Mouse (Mus musculus) natural killer cell, adult 2 months (primary cell): ENCODE results near the gene Grin2b.

Source experiments
- DNase-seq, 2 experiments: peaks; one replicate each; pipeline ENCODE4 v3.0.0; 2022; ENCODE audit warnings: low spot score in 2 of 2

Gene Grin2b

DNA sequence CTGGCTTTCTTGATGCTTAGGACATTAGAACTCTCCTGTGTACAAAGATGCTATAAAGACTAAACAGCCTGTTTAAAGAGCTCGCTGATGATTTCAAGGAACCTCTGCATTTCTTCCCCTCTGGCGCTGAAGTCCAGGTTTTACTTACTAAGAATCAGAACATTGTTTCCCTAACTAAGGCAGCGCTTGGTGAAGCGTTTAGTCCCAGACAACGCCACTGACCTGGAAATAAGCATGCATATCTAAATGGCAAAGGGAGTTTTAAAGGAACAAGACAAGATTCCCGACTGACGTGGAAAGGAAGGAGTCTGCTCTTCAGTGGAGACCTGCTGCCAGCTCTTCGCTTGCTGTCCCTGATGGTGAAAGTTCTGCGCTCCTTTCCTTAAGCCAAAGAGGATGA lies 367.9 kb downstream of the Grin2b start:
- DNase-seq, result no peak

DNA sequence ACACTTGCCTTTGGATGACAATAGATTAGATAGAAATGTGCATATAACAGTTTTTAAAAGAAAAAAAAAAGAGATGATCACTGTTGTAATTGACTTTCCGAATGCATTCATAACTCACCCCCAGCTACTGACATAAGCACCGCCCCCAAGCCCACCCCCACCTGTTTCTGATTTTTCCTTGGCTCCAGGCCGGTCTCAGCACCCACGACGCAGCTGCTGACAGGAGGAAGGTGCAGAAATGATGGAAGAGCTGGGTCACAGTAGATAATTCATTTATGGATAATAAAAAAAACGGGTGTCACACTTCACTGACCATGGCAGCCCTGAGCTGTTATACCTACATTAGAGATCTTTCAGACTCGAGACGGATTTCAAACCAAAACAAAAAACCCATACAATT lies 373.4 kb downstream of the Grin2b start:
- DNase-seq, result no peak

DNA sequence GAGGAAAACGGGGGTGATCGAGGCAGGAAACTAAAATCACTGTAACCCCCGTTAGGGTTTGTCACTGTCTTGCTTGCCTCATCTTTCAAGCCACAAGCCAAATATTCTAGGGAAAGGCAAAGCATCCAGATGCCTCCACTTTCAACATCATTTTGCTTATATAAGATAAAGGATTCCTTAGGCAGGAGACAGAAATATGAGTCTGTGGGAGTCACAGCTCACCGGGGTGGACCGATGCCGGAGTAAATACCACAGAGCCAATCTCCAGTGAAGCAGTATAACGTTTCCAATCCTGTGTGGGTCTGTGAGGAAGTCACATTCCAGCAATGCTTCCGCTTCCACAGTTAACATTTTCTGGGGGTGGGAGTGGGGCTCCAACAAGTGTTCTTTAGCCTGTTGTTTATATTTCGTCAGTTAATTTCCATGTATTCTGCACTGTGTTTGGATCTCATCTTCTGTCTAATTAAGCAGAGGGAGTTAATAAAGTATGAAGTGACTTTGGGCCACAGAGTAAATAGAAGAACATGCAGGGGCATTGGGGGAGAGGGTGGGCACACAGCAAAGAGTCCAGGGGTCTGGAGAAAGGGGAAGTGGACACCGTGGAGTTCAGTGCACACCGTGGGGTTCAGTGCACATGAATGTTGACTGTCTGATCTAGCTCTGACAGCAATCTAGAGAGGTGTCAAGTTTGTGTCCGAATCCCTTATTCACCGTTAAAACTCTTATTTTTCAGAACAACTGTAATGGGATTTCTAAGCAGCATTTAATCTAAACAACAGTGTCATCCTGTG lies 374.9 kb downstream of the Grin2b start:
- no peak for DNase-seq

DNA sequence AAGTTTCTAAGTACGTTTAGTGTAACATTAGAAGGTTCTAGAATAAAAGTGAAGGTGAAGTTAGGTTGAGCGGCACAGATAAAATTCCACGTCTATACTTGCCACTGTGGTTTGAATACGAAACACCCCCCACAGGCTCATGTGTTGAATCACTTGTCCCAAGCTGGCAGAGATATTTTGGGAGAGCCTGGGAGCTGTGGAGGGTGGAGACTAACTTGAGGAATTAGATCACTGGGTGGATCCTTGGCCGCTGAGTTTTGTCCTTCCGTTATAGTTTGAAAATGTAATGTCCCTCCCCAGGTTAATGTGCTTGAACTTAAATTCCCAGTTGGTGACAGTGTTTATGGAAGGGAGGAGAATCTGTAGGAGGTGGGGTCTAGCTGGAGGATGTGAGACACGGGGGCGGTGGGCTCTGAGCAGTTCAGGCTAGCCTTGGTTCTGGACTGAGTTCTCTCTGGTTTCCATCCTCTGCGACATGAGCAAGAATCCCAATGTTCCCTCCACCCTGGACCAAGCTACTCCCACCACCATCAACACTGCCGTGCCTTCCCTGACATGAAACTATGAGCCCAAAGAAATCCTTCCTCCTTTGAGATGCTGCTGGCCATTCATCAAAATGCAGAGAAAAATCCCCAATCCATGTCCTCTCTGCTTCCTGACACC lies 375.8 kb downstream of the Grin2b start:
- no peak for DNase-seq

DNA sequence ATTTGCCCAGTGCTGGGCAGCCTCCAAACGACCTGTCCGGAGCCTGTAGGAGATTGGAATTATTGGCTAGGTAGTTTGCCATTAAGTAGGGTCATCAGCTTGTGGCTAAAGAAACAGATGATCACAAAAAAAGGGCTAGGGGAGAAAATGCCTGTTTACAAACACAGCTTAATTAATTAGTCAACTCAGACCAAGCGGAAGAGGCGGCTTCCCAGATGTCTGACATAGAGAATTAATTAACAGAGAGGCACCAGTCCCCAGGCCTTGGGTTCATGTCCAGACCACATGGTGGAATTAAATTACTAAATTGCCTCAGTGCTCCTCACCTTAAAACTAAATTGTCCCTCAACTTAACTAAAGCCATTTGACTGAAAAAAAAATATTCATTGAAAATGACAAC lies 376.4 kb downstream of the Grin2b start:
- DNase-seq, result no peak

DNA sequence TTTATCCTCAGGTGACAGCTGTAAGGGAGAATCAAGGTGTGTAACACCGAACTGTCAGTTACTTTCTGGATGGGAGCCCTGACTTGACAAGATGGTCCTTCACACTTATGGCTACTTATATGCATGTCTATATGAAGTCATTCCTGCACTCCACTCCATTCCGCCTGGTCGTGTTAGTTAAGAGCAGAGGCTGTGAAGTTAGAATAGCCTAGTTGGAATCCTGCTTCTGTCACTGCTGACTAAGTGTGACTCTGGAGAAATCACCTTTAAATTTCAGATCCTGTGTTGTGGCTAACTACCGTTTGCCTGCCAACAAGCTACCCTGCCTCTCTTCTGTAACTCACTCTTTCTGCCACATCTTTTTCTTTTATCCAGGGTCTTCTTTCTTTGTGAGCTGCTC lies 381.9 kb downstream of the Grin2b start:
- no peak for DNase-seq

DNA sequence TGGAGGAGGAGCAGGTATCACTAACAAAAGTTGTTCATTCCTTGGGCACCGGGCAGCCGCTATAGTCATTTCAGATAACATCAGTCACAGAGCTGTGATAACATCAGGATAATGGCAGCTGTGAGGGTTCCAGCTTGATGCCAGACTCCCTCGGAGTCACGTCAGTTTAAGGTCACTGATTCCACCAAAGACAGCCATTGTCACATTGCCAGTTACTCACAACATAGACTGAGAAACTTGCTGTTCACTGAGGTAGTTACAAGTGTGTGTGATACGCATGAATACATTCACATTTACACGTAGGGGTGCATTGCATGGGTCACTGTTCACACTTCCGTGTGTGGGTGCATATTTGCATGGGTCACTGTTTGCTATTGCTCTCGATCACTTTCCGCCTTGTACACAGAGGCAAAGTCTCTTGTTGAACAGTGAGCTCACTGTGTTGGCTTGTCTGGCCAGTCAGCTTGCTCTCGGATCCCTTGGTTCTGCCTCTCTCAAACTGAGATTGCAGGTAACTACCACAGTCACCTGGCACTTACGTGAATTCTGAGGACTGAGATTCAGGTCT lies 383.6 kb downstream of the Grin2b start:
- DNase-seq, result no peak

DNA sequence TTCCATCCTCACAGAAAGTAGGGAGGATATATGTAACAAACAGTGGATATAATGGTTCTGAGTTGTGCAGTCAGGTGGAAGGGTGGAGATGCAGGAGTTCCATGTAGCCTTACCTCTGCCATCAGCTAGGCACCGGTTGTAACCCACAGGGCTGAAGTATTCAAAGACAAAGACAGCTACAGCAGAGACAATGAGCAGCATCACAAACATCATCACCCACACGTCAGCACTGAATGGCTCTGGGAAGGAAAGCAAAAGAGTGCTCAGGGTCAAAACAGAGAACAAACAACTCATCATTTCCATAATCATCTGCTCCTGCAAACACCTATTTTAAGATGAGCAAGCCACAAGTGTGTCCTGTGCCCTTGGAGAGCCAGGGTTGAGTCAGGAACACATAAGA lies 398.6 kb downstream of the Grin2b start:
- DNase-seq, result no peak

DNA sequence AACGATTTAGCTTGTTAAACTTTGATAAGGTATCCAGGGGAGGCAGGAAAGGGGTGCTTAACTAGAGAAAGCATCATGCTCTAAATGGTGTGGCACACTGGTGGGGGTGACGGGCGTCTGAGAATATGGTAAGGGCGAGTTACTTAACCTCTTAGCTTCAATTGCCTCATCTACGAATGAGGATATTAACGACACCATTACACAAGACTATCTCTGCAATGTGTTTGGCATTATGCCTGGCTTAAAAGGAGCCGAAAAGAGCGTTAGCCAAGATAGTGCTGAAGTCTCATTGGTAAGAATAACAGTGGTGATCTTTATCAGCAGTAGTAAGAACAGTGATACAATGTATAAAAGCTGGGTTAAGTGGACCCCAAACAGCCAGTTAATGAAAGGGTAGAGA lies 405.7 kb downstream of the Grin2b start:
- DNase-seq, result no peak

DNA sequence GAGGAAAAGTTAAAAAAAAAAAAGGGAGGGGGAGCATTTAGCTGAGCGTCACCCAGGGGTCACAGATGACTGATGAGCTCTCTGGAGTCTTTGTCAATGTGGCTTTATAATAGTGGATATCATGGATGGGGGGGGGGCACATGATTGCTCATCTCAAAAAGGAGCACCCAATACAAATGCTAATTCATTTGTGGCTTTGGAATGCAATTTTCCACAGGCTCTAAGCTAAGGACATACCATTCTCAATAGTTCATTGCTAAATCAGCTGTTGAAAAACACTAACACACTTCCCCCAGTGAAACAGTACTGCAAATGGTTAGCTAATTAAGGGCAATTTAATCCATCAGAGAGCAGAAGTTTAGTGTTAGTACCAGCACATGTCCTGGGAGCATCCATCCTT lies 414.6 kb downstream of the Grin2b start:
- DNase-seq, result no peak

DNA sequence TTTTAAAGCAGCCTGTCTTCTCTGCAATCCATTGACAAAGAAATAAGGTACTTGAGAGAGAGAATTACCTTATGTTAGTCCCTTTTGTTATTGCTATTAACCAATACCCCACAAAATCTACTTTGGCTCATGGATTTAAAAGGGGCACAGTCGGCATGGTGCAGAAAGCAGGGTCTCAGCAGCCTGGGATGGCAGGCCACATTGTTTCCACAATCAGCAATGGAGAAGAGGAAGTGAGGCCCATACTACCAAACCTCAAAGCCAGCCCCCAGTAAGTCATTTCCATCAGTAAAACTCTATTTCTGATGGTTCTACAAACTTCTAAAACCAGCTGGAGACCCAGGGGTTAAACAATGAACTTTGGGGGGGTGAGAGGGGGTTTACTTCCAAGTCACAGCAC lies 417.2 kb downstream of the Grin2b start:
- DNase-seq, result no peak

DNA sequence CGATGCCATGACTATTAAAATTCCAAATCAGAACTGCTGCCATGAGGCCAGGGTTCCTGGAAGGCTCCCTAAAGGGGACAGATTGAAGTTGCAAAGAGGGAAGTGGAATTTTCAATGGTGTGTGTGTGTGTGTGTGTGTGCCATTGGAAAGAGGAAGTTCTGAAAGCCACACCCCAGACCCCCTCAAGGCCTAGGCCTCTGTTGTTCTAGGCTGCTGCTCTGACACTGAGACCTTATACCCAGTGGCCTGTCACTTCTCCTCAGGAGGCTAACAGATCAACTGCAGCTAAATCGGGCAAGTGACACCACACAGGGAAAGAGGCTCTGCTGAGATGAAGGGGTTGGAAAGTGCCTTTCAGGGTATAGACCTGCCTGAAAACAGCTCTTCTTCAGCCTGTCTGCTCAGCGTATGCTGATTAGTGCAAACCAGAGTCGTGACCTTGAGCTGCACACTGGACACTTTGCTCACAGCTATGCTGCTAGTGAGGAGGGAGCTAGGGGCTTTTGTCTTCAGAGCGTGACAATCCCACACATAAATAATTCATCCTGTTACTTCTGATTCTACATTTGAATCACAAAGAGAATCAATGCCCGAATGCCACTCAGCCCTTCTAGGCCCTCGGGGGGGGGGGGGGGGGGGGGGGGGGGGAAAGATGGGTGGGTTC lies 424.8 kb downstream of the Grin2b start:
- no peak for DNase-seq

DNA sequence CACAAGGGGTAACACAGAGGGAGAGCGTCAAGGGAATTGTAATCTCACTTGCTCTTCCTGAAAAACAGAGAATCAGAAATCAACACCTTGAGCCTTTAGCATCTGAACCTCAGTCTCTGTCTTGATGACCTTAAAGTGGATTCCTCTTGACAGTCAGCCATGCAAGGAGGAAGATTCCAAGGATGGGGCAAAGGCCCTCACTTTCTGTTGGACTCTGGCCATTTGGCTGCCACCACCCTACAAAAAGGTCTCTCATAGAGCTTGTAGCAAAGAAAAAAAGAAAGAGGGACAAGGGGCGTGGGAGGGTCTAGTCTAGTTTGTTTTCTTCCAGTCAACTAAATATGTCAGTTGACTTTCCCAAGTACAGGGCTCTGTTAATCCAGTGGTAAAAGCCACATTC lies 427.7 kb downstream of the Grin2b start:
- no peak for DNase-seq

DNA sequence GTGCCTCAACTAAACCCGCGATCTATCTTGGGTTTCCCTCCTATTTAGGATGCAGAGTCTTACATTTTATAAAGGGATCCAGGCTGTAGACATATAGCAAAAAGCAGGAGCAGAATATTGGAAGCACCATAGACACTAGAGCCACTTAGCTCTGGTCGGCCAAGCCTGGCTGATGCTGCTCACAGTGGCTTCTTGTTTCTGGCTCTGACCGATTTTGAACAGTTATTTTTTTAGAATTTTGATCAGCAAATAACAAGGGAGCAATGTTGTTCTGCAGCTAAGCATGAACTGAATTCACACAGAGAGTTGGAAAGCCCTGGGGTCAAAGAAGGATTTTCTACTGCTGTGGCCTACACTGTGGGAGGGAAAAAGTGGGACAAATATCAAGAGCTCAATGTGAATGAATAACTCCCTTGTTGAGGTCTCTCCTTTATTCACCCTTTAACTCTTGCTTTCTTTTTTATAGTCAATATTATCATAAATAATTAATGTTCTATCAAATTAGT lies 439.0 kb downstream of the Grin2b start:
- DNase-seq, result no peak

DNA sequence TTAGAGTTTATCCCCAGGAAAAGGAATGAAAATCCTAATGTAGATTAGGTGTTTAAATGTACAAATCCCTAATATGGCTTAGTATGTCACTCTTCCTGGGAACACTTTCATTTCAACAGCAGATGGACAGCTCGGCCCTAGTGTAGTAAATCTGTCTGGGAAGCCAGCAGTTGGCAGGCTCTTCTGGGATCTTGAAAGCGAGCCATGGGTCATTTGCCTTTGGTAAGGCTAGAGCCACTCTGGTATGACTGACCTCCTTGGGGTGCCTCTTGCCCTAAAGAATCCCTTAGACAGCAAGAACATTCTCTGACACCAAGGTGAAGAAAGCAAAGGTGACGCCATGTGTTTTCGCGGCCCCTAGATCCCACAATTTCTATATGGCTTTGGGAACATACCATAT lies 446.2 kb downstream of the Grin2b start:
- DNase-seq, result no peak

DNA sequence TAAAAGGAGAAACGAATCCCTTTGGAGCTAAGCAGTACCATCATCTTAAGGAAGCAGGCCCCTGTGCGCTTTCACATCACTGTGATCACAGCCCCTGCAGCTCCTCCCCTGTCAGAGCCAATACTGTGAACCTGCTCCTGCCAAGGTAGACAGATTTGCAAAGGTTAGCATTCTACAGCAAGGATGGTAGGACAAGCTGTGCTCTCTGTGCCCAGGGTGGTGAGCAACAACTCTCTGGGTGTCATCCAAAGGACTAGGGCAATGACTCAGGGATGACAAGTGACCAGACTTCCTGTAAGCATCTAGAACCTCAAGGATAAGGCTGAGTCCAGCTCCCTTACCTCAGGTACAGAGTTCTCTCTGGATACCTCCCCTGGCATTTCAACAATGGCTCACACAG lies 451.6 kb downstream of the Grin2b start:
- DNase-seq, result no peak

DNA sequence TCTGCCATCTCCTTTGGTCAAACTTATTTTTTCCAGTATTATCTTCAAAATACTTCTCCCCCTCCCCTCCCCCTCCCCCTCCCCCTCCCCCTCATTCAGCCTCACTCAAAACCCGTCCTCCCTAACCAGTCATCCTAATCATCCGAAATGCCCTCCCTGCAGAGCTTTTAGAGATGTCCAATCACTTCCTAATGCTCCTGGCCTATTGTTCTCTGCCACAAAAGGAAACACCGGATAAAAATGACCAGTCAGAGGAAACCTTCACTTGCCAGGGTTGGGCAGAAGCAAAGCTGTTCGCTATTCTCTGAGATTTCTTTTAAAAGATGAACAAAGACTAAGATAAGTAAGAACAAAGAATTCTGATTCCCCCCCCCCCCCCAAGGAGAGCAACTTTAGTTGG lies 458.4 kb downstream of the Grin2b start:
- DNase-seq, result no peak

DNA sequence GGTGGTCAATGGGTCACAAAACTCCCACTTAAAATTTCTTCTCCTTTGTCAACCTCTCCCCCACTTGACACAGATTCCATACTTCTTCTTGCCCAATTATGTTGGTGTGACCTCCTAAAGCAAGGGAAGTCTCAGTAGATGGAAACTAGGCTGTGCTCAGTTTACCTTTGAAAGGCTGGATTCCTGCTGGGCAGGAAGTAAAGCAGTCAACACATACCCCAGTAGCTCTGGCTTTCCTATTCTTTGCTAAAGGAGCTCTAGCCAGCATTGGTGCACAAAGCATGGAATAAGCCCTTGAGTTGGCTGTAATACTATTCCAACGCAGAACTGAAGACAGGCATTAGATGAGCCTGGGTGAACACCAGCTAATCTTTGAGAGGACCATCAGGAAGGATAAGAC lies 459.1 kb downstream of the Grin2b start:
- DNase-seq, result no peak

DNA sequence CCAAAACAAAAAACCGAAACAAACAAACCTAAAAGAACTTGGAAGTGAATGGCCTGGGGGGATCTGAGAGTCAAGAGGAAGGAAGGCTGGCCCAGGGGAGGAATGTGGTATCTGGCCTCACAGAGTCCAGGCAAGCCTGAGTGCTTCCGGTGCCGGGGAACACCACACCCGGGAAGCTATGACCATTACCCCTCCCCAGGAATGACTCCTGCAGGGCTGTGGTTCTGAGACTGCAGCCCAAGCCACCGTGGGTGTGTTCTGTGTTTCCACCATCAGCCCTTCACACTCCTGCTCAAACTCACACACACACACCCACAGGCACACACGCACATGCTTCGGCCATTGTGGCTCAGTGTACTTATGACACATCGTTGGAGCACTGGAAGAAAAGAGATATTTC lies 459.6 kb downstream of the Grin2b start:
- DNase-seq, result no peak

DNA sequence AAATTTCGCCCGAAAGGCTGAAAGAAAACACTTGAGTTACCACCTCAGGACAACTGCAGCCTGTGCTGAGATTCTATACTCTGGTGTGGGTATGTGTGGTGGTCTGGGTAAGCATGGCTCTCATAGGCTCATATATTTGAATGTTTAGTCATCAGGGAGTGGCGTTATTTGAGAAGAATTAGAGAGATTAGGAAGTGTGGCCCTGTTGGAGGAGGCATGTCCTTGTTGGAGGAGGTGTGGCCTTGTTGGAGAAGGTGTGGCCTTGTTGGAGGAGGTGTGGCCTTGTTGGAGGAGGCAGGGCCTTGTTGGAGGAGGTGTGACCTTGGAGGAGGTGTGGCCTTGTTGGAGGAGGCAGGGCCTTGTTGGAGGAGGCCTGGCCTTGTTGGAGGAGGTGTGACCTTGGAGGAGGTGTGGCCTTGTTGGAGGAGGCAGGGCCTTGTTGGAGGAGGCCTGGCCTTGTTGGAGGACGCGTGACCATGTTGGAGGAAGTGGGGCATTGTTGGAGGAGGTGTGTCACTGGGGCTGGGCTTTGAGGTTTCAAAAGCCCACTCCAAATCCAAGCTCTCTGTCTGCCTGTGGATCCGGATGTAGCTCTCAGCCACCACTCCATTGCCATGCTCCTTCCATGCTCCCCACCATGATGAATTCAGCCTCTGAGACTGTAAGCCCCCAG lies 466.3 kb downstream of the Grin2b start:
- DNase-seq, result peak in 1 of 2 experiments; percentile 0

DNA sequence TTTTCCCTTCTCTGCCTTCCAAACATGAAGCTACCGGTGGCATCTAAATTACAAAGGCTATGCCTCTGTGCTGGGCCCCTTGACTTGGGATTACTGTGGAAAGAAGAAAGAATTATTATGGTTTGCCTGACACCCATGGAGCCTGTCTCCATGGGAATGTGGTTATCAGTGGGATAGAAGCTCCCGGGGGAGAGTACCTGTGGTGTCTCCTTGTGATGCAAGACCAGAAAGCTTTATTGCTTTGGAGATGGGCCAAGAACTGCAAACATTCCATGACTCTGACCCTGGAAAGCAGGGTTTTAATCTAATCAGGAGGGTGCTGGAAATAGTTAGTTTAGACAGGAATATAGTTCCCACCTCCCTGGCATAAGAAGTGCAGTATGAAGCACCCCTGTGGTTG lies 469.7 kb downstream of the Grin2b start:
- no peak for DNase-seq

DNA sequence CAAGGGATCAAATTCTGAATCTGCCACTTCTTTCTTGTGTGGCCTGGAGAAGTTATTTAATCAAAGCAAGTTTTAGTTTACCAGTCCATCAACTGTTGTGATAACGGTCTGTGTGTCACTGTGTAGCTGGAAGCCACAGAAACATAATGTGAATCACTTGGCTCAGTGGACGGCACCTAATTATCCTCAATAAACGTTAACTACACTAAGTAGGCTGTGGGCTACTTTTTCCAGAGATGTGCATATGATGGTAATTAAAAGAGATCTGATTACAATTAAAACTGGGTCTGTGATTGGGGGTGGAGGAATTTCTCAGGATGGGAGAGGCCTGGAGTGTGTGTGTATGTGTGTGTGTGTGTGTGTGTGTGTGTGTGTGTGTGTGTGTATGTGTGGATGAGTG lies 471.9 kb downstream of the Grin2b start:
- no peak for DNase-seq
